Mouse (Mus musculus) midbrain, embryonic 14.5 days (tissue): Measurements from ENCODE around the gene Cwh43. TPM values are rescaled to one million over a fixed set of nuclear protein-coding genes. Genes with fewer than 3 reads are reported as not detected.
A peak's percentile ranks its signal among the peaks of the same experiment; 100 is the strongest.
"Not testable (repeated sequence)": the region's sequence is repeated elsewhere in the genome, so short reads cannot be mapped to it uniquely, and the experiment has no call there.

ENCODE experiments used
- ATAC-seq: fragments of 200-750 bp; cut with Nextera tagmentation; 2 replicates; pipeline ENCODE4 v1.8.0; 2017; ENCODE audit warnings: moderate number of reproducible peaks, moderate library complexity; ENCODE audit not compliant: low FRiP score, low TSS enrichment
- DNase-seq: peaks from one replicate; pipeline ENCODE4 v3.0.0-alpha.2; 2015
- H3K27ac ChIP-seq: fragments of 300-500 bp; sonication (generic); replicated peaks from 2 replicates; pipeline ENCODE4 v1.5.1; 2014; ENCODE audit warnings: mild to moderate bottlenecking, low read depth, low read length, moderate library complexity
- H3K27me3 ChIP-seq: fragments of 300-500 bp; sonication (generic); 2 replicates; pipeline ENCODE4 v1.6.1; 2014; ENCODE audit warnings: low read length, control low read depth, mixed read lengths; ENCODE audit not compliant: control insufficient read depth, insufficient read depth
- H3K36me3 ChIP-seq: fragments of 300-500 bp; sonication (generic); 2 replicates; pipeline ENCODE4 v1.6.1; 2014; ENCODE audit warnings: low read length, control low read depth; ENCODE audit not compliant: control insufficient read depth, insufficient read depth
- H3K4me1 ChIP-seq: fragments of 300-500 bp; sonication (generic); 2 replicates; pipeline ENCODE4 v1.6.1; 2014; ENCODE audit warnings: mild to moderate bottlenecking, antibody characterized with exemption, low read length, control low read depth; ENCODE audit not compliant: control insufficient read depth, insufficient read depth
- H3K4me2 ChIP-seq: fragments of 300-500 bp; sonication (generic); 2 replicates; pipeline ENCODE4 v1.6.1; 2014; ENCODE audit warnings: mild to moderate bottlenecking, low read length, moderate library complexity
- H3K4me3 ChIP-seq: fragments of 300-500 bp; sonication (generic); replicated peaks from 2 replicates; pipeline ENCODE4 v1.5.1; 2014; ENCODE audit warnings: low read depth, low read length
- H3K9ac ChIP-seq: fragments of 300-500 bp; sonication (generic); replicated peaks from 2 replicates; pipeline ENCODE4 v1.6.1; 2014; ENCODE audit warnings: mild to moderate bottlenecking, low read length, moderate library complexity
- H3K9me3 ChIP-seq: fragments of 300-500 bp; sonication (generic); 2 replicates; pipeline ENCODE4 v1.6.1; 2016; ENCODE audit warnings: low read length, control low read depth, mixed read lengths; ENCODE audit not compliant: control insufficient read depth
- WGBS: fragments of 180-500 bp; shearing (Covaris S2); extraction: QIAGEN DNeasy Blood & Tissue Kit; methylation state at CpG from one replicate; pipeline ENCODE4 v1.1.7; 2014; 5-methylcytosine and 5-hydroxymethylcytosine counted together
- polyA plus RNA-seq: library from polyadenylated mRNA; unstranded; fragments of >200 nt; fragmentation: Nextera tagmentation; extraction: Ambion mirVana; gene quantifications from 2 replicates; pipeline ENCODE4 v1.2.1, GENCODE M21; 2014

The Cwh43 gene
- polyA plus RNA-seq, 1 experiment from 2014 or later, result 0.38 TPM

DNA sequence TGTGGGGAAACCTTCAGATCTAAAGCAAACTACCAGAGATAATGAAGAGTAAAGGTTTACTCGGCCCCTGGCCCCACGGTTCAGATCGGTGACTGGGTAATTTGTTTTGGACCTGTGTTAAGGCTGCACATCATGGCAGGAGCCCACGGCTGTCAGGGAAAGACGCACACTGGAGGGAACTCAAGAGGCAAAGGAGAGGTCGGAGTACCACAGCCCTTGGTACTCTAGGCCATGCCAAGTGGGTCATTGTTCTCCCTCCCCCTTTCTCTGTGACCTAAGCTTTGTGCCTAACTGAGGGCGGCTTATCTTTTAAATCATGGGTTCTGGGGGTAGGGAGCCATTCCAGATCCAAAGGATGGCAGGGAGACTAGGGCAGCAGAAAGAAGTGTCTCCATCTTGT, 75.5 kb downstream of the Cwh43 start:
- ATAC-seq (no peak), DNase-seq (no peak)
- Histone ChIP-seq H3K9ac (no peak overlapping the region), H3K36me3 (no peaks in the 10 kb centered on the region), H3K4me1 (no peaks in the 10 kb centered on the region), H3K9me3 (no peaks in the 10 kb centered on the region), H3K27me3 (no peaks in the 10 kb centered on the region), H3K4me3 (no peak overlapping the region), H3K27ac (no peak overlapping the region), H3K4me2 (no peak overlapping the region)
- 94% methylated on average over 7 of the region's 7 CpGs for WGBS

DNA sequence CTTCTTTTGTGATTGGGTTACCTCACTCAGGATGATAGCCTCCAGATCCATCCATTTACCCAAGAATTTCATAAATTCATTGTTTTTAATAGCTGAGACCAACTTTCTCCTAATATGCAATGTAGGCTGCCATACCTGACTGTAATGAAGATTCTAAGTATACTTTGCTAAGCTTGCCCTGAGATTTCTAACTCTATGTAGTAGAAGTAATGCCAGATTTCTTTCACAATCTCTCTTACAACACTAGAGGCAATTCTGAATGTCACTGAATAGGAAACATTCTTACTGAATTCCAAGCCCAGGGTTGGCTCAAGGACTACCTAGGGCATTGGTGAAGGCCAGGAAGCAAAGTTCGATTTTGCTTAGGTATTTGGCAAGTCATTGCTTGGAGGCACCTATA, 76.5 kb downstream of the Cwh43 start:
- H3K27me3 ChIP-seq, ATAC-seq, H3K9me3 ChIP-seq, H3K4me3 ChIP-seq, H3K27ac ChIP-seq, H3K4me1 ChIP-seq, H3K4me2 ChIP-seq, H3K36me3 ChIP-seq, H3K9ac ChIP-seq, DNase-seq: not testable (repeated sequence)
- WGBS, result 100% methylated on average over 1 of the region's 1 CpGs

DNA sequence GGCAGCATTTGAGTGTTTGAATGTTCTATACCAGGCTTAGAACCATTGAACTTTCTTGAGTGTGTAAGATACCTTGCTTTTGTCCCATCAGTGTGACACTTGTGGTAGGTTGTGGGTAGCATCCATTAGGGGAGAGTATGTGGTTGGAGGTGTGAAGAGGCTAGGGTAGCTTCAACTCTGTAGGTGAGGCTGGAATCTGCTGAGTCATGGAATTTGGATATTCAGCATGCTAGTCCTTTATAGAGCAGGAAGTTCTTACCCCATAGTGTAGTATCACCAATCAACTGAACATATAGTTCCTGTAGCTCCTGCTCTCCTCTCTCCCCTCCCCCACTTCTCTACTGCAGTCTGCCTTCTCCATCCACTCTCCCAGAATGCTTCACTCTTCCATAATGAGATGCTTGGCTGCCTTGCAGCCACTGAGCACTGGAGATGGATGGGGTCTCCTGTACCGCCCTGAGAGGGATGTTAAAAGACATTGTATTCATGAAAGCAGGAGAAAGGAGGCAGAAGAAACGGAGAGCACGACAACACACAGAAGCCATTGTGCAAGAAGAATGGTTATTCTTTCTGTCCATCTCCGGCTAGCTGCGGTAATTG, 78.2 kb downstream of the Cwh43 start:
- Histone ChIP-seq H3K9ac (no peak overlapping the region), H3K27me3 (no peaks in the 10 kb centered on the region), H3K4me2 (peak overlapping the region; percentile 22; the same call in 1 of the 2 replicates), H3K27ac (0 out of 2 replicates have a peak overlapping the region, but pooled peaks have one; percentile 2), H3K4me1 (no peaks in the 10 kb centered on the region), H3K4me3 (no peak overlapping the region), H3K36me3 (no peaks in the 10 kb centered on the region), H3K9me3 (no peaks in the 10 kb centered on the region)
- ATAC-seq (no peak), DNase-seq (peak; percentile 37)
- WGBS, result 61% methylated on average over 5 of the region's 5 CpGs

DNA sequence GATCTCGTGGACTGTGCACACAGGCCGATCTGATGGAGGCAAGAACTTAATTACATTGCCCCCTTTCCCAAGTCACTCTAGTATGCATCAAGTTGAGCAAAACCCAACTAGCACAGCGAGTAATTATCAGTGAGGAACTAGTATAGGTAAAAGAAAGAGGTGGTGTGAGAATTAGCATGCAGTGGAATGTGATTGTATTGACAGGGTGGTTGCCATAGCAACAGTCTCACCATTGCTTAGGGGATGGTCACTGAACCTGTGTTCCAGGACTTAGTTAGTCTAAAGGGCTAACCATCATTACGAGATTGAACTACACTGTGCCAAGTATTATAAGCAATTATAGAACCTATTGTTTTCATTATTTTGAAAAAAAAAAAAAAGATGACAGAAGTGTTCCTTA, 80.6 kb downstream of the Cwh43 start:
- 45% methylated on average over 4 of the region's 4 CpGs for WGBS
- ATAC-seq (no peak), DNase-seq (peak; percentile 39)

DNA sequence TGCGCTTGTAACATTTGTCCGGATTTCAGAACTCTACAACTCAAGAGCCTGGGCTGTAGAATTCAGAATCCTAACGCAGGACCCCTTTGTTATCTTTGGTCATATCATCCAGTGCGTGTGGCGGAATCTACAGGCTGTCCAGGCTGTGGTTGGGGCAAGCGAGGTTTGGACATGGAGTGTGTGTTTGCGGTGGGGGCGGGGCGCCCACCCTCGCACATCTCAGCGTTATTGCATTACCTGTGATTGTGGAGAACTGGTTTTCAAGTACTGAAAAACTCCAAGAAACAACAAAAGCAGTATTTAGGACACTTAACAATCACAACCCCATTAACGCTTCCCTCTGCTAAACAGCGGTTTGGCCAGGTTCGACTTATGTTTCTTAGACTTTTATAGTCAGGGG, 84.0 kb downstream of the Cwh43 start:
- peak overlapping the region; percentile 78 for H3K4me3 ChIP-seq
- H3K36me3 ChIP-seq, result no peaks in the 10 kb centered on the region
- H3K4me2 ChIP-seq, result peak overlapping the region; percentile 84
- no peaks in the 10 kb centered on the region for H3K27me3 ChIP-seq
- H3K9me3 ChIP-seq, result no peaks in the 10 kb centered on the region
- peak overlapping the region; percentile 66 for H3K9ac ChIP-seq
- peak overlapping the region; percentile 83 for H3K27ac ChIP-seq
- 4% methylated on average over 14 of the region's 14 CpGs for WGBS
- DNase-seq (no peak), ATAC-seq (no peak)
- peaks cover 11% of the 10 kb centered on the region for H3K4me1 ChIP-seq

More for the DNA sequence above, 80.6 kb downstream of the Cwh43 start:
- Histone ChIP-seq H3K4me3 (no peak overlapping the region), H3K27ac (no peak overlapping the region), H3K4me1 (peaks cover 5% of the 10 kb centered on the region), H3K27me3 (no peaks in the 10 kb centered on the region), H3K9me3 (no peaks in the 10 kb centered on the region), H3K36me3 (no peaks in the 10 kb centered on the region), H3K4me2 (no peak overlapping the region), H3K9ac (no peak overlapping the region)

DNA sequence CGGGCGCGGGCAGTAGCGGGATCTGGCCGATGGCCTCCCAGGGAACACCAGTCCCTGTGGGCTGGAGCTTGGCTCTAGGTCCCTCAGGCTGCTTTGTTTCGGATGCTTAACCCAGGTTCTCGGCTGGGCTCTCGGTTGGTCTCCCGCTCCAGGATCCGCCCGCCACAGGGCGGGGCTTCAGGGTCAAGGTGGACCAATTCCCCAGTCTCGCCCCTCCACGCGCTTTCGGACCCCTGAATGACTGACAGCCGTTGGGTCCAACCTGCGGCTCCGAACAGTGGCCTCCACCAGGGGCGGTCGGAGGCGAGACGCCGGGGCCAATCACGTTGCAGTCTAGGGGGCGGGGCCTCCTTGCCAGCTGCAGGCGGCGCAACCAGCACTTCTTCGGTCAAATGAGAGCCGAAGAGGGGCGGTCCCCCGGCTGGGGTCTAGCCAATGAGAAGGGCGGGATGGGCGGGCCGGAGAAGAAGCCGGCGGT, 84.8 kb downstream of the Cwh43 start:
- WGBS, result under 1% methylated on average over 37 of the region's 37 CpGs
- Histone ChIP-seq H3K27ac (peak overlapping the region; percentile 94), H3K27me3 (no peaks in the 10 kb centered on the region), H3K9ac (peak overlapping the region; percentile 66), H3K4me2 (peak overlapping the region; percentile 84), H3K36me3 (no peaks in the 10 kb centered on the region), H3K9me3 (no peaks in the 10 kb centered on the region), H3K4me1 (peaks cover 11% of the 10 kb centered on the region), H3K4me3 (peak overlapping the region; percentile 78)
- peak; percentile 97 for ATAC-seq
- DNase-seq, result peak; percentile 99

DNA sequence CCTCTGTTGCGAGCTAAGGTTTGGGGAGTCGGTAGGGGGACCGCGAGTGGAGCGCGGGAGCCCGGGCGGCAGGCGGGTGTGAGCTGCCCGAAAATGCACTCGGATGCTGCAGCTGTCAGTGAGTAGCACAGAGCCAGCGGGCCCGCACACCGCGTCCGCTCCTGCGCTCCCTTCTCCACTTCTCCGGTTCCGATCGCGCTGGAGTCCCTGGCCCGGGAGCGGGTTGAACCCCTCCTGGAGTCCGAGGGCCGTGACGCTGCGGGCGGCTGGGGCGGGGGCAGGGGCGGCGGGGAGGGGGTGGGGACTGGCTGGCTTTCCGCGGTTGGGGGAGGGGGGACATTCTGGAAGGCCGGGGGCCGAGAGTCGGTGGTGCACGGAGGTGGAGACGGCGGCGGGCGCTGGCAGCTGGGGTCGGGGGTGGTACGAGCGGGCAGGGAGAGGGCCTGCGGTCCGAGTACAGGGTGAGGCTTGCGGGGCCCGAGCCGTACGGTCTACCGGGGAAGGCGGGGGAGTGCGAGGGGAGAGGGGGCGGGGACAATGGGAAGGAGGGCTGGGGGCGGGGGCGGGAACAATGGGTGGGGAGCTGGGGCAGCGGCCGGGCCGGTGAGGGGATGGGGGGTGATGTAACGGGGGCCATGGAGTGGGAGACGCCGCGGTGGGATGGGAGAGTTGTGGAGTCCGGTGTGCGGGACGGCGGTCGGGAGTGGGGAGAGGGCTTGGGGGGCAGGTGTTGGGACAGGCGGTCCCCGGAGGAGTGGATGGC, 85.4 kb downstream of the Cwh43 start:
- Histone ChIP-seq H3K4me3 (peak overlapping the region; percentile 78), H3K9me3 (no peaks in the 10 kb centered on the region), H3K4me1 (peaks cover 11% of the 10 kb centered on the region), H3K27me3 (no peaks in the 10 kb centered on the region), H3K27ac (peak overlapping the region; percentile 94), H3K4me2 (peak overlapping the region; percentile 84), H3K36me3 (no peaks in the 10 kb centered on the region), H3K9ac (peak overlapping the region; percentile 73)
- peak; percentile 66 for ATAC-seq
- under 1% methylated on average over 62 of the region's 70 CpGs for WGBS
- peak; percentile 71 for DNase-seq

DNA sequence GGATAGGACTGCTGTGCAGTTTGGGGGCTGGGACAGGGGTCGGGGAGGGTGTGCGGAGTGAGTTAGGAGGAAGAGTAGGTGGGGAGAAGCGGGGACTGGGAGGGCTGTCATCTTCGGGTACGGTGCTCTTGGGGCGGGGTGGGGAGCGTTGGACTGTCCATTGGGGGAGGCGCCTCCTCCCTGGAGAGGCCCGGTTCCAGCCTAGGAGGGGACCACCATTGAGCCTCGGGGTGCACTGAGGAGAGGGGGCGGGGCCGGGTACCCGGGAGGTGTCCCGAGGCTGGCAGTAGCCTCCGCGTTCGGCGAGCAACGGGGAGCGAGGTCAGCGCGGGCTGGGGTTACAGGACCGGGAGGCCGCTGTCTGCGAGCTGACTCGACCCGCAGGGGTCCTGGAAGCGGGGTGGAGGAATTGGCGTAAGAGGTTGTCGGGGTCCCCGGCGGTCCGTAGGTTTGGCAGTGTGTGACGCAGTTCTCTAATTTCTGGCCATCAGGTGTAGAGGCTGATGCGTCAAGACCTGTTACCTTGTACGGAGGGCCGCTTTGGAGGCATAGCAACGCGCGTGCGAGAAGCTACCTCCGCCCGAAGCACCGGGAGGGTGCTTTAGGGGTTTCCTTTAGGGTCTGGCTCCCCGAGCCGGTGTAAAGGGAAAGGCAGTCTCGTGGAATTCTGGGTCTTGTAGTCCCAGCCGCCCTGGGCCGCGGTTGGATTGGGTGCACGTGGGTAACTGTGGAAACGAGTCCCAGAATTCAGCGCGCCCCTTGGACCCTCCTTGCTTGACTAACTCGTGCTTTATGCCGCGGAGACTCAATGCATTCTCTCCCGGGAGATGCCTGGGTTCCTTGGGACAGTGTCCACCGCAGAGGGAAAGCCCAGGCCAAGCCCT, 86.2 kb downstream of the Cwh43 start:
- Histone ChIP-seq H3K9ac (peak overlapping the region; percentile 73), H3K4me2 (peak overlapping the region; percentile 84), H3K4me1 (peaks cover 11% of the 10 kb centered on the region), H3K27ac (peak overlapping the region; percentile 94), H3K9me3 (no peaks in the 10 kb centered on the region), H3K36me3 (no peaks in the 10 kb centered on the region), H3K4me3 (peak overlapping the region; percentile 78), H3K27me3 (no peaks in the 10 kb centered on the region)
- ATAC-seq (peak; percentile 73), DNase-seq (peak; percentile 96)
- WGBS, result under 1% methylated on average over 58 of the region's 59 CpGs
